ENCODE assay signal across 10 mouse cellular contexts in the genomic region with DNA sequence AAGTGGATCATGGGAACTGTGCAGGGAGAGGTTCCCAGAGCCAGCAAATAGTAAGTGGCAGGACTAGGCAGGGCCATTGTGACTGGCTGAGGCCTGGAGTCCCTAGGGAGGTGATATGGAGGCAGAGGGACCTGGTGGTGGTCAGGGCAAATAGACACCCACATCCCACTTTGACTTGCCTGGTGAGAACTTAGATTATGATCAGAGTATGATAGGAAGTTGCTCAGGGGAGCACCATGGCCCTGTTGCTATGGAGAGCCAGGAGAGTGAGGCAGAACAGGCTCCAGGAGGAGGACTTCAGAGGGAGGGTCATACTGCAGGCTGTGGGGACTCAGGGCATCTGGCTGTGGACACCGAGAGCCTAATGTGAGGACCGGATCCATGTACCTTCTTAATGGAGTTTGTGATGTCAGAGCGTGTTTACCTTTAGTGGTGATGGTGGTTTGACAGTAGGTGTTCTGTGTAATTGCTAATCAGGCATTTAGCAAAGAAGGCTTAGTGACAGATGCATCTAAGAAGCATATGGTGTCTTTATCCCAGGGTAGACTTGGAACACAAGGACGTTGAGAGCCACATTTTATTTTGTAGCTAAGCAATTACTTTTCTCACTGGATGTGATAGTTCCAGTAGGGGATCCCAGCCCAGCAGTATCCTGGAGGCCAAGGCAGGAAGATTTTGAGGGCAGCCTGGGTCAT. TPM values are rescaled to one million over a fixed set of nuclear protein-coding genes. Genes with fewer than 3 reads are reported as not detected.
DNase-seq lines count a peak whose midpoint lies in the region; ATAC-seq and TF ChIP-seq lines count a peak whose summit lies in the region.
"Had no signal": no experiment of that assay in that cellular context is flagged by ENCODE, and none has a peak within 500 bp of the region (broad histone marks: within the 10 kb centered on the region; RNA-seq: fewer than 3 reads in every experiment).

No protein-coding gene starts in this region.

- no peak for DNase-seq in kidney, adult 11 months
- DNase-seq in hindbrain, embryonic 10.5 days (ENCODE audit: low spot score): no peak
- no peak for DNase-seq in adrenal gland, postnatal 4 days (ENCODE audit: low spot score in 2 of 2)
- no peak for DNase-seq in thymus, postnatal 25 days
- DNase-seq: kidney, postnatal 10 days had no signal

- TF ChIP-seq CTCF in bone marrow macrophage, adult 2 months (IDR thresholded peaks at IDR 0.05; ENCODE audit: low read depth, low read length): no peak

- no peaks in the 10 kb centered on the region; the same call in 1 of the 2 replicates for H3K27me3 ChIP-seq in kidney, embryonic 15.5 days
- no peaks in the 10 kb centered on the region for H3K27me3 ChIP-seq in hindbrain, embryonic 10.5 days (ENCODE audit: insufficient read depth, poor library complexity, severe bottlenecking)
- H3K27me3 ChIP-seq in midbrain, embryonic 12.5 days: no peaks in the 10 kb centered on the region

- H3K4me2 ChIP-seq in kidney, embryonic 15.5 days: no peak overlapping the region
- no peak overlapping the region for H3K4me2 ChIP-seq in midbrain, embryonic 12.5 days (replicated peaks)

- H3K4me3 ChIP-seq in kidney, embryonic 15.5 days (replicated peaks): no peak overlapping the region
- peak overlapping the region; percentile 32 for H3K4me3 ChIP-seq in bone marrow macrophage, adult 2 months (ENCODE audit: insufficient read depth, low read length)
- no peak overlapping the region for H3K4me3 ChIP-seq in hindbrain, embryonic 10.5 days
- no peak overlapping the region for H3K4me3 ChIP-seq in midbrain, embryonic 12.5 days
- H3K4me3 ChIP-seq: erythroblast, embryonic 14.5 days had no signal

- 83% methylated on average over 4 of the region's 4 CpGs for WGBS in kidney, embryonic 15.5 days
- 78% methylated on average over 4 of the region's 4 CpGs for WGBS in hindbrain, embryonic 10.5 days
- 68% methylated on average over 4 of the region's 4 CpGs for WGBS in midbrain, embryonic 12.5 days

- H3K9me3 ChIP-seq in kidney, embryonic 15.5 days (replicated peaks): no peaks in the 10 kb centered on the region
- no peaks in the 10 kb centered on the region for H3K9me3 ChIP-seq in hindbrain, embryonic 10.5 days
- no peaks in the 10 kb centered on the region for H3K9me3 ChIP-seq in midbrain, embryonic 12.5 days

- no peaks in the 10 kb centered on the region for H3K36me3 ChIP-seq in kidney, embryonic 15.5 days
- peaks cover 34% of the 10 kb centered on the region for H3K36me3 ChIP-seq in hindbrain, embryonic 10.5 days
- 0 out of 2 replicates have a peak, but pooled peaks cover 3% of the 10 kb centered on the region for H3K36me3 ChIP-seq in midbrain, embryonic 12.5 days

- H3K9ac ChIP-seq in kidney, embryonic 15.5 days: no peak overlapping the region
- H3K9ac ChIP-seq in midbrain, embryonic 12.5 days (replicated peaks): no peak overlapping the region

- peaks cover 78% of the 10 kb centered on the region for H3K4me1 ChIP-seq in kidney, embryonic 15.5 days
- peaks cover 52% of the 10 kb centered on the region for H3K4me1 ChIP-seq in bone marrow macrophage, adult 2 months (ENCODE audit: control insufficient read depth, insufficient read depth, low read length)
- H3K4me1 ChIP-seq in hindbrain, embryonic 10.5 days (replicated peaks): peaks cover 79% of the 10 kb centered on the region
- peaks cover 76% of the 10 kb centered on the region for H3K4me1 ChIP-seq in midbrain, embryonic 12.5 days

- TF ChIP-seq POLR2A in bone marrow macrophage, adult 2 months (IDR thresholded peaks at IDR 0.05; ENCODE audit: borderline replicate concordance, low read depth, low read length): no peak

- no peak for ATAC-seq in kidney, embryonic 15.5 days (replicated peaks; ENCODE audit: low FRiP score)
- ATAC-seq in midbrain, embryonic 12.5 days (ENCODE audit: low FRiP score, low read depth): no peak
- no peak for ATAC-seq in frontal cortex, adult (ENCODE audit: low TSS enrichment)

- peak overlapping the region; percentile 93 for H3K27ac ChIP-seq in kidney, embryonic 15.5 days
- peak overlapping the region; percentile 98 for H3K27ac ChIP-seq in bone marrow macrophage, adult 2 months (ENCODE audit: insufficient read depth, low read depth, low read length)
- H3K27ac ChIP-seq in hindbrain, embryonic 10.5 days: peak overlapping the region; percentile 94
- H3K27ac ChIP-seq in midbrain, embryonic 12.5 days (replicated peaks): peak overlapping the region; percentile 70

RNA-seq across cellular contexts. Expression of gene Trak1, which starts 18.7 kb away (rescaled TPM):
- 15.1 and 18.7 TPM in 2 replicates for polyA plus RNA-seq in kidney, embryonic 15.5 days (2015; fragmentation: Nextera tagmentation; extraction: Ambion mirVana)
- 51.5 and 61.1 TPM in 2 replicates for polyA plus RNA-seq in bone marrow macrophage, adult 2 months (2012; ENCODE audit: insufficient read depth, insufficient read length, missing spikeins)
- 24.1 and 33.1 TPM in 2 replicates for polyA plus RNA-seq in hindbrain, embryonic 10.5 days (2016; fragmentation: Nextera tagmentation; extraction: Ambion mirVana)
- 38.0 and 42.2 TPM in 2 replicates for polyA plus RNA-seq in midbrain, embryonic 12.5 days (2016; fragmentation: Nextera tagmentation; extraction: Ambion mirVana)
- total RNA-seq in adrenal gland, postnatal 4 days (2021): 10 to 100 TPM; 76.0 to 83.4 TPM

RNA-seq across cellular contexts. Expression of gene Ulk4, which starts 39.1 kb away (rescaled TPM):
- polyA plus RNA-seq in kidney, embryonic 15.5 days (2015; fragmentation: Nextera tagmentation; extraction: Ambion mirVana): 145 and 164 TPM in 2 replicates
- 0.49 and 1.3 TPM in 2 replicates for polyA plus RNA-seq in bone marrow macrophage, adult 2 months (2012; ENCODE audit: insufficient read depth, insufficient read length, missing spikeins)
- polyA plus RNA-seq in hindbrain, embryonic 10.5 days (2016; fragmentation: Nextera tagmentation; extraction: Ambion mirVana): 123 and 131 TPM in 2 replicates
- 193 and 218 TPM in 2 replicates for polyA plus RNA-seq in midbrain, embryonic 12.5 days (2016; fragmentation: Nextera tagmentation; extraction: Ambion mirVana)
- total RNA-seq in adrenal gland, postnatal 4 days (2021): 1 to 10 TPM; 5.3 to 5.7 TPM

Comparison
In these comparisons a context has a peak if more than half of its experiments do, and no peak if none do; other contexts are left out.
1. RNA of gene Ulk4, which starts 39.1 kb away (polyA plus RNA-seq): 193 to 218 TPM in midbrain, embryonic 12.5 days, 145 to 164 TPM in kidney, embryonic 15.5 days and 123 to 131 TPM in hindbrain, embryonic 10.5 days; 0.49 to 1.3 TPM in bone marrow macrophage, adult 2 months; every median in the first group is over 10 times any median in the second.
2. Peak in every context shown above with its lines, with median percentiles within 50 percentile points of each other: H3K27ac ChIP-seq.